Mouse (Mus musculus) adrenal gland, postnatal 25 days (tissue): ENCODE measurements around the gene Rtkn. TPM values are rescaled to one million over a fixed set of nuclear protein-coding genes. Genes with fewer than 3 reads are reported as not detected.

Experiments
- DNase-seq: peaks from one replicate; pipeline ENCODE4 v3.0.0; 2021; ENCODE audit warnings: mixed read lengths
- long read RNA-seq: library from polyadenylated mRNA; stranded (forward); transcript quantifications from one replicate; pipeline ENCODE4 v2.0.0, GENCODE M21; 2021
- total RNA-seq: library from RNA; stranded (reverse); gene quantifications from 2 replicates; pipeline ENCODE4 v1.2.3, GENCODE M21; 2021

Gene Rtkn
- total RNA-seq, result 17.6 and 22.6 TPM in 2 replicates
- long read RNA-seq, partial matches to known transcripts, result 2 of 19 reads
- long read RNA-seq, other reads (novel, unspliced or antisense), result 11 of 19 reads

DNA sequence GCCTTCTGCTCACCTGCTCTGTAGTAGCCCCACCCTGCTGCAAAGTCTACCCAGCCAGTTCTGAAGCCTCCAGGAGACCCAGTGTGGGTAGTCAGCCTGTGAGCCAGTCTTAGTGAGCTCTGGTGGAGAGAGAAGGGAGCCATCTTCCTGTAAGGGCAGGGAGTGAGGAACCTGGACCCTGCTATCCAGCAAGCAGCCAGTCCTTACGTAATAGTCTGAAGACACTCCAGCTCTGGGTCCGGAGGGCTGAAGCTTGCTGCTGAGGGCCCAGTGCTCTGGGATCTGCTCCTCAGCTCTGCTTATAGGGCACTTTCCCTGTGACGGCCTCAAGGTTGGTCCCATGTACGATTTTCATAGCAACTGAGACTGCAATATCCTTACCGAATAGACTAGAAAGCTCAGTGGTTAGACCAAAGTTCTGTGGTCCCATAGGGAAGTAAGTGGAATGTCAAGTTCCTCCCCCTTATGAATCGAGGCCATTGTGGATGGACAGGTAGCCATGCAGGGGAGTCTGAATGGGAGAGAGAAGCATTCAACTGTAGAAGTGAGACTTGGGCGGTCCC is at the start of gene Rtkn:
Rtkn (plus strand) TSS at position 513 of the 563 bp plus-strand sequence.
- no peak for DNase-seq

DNA sequence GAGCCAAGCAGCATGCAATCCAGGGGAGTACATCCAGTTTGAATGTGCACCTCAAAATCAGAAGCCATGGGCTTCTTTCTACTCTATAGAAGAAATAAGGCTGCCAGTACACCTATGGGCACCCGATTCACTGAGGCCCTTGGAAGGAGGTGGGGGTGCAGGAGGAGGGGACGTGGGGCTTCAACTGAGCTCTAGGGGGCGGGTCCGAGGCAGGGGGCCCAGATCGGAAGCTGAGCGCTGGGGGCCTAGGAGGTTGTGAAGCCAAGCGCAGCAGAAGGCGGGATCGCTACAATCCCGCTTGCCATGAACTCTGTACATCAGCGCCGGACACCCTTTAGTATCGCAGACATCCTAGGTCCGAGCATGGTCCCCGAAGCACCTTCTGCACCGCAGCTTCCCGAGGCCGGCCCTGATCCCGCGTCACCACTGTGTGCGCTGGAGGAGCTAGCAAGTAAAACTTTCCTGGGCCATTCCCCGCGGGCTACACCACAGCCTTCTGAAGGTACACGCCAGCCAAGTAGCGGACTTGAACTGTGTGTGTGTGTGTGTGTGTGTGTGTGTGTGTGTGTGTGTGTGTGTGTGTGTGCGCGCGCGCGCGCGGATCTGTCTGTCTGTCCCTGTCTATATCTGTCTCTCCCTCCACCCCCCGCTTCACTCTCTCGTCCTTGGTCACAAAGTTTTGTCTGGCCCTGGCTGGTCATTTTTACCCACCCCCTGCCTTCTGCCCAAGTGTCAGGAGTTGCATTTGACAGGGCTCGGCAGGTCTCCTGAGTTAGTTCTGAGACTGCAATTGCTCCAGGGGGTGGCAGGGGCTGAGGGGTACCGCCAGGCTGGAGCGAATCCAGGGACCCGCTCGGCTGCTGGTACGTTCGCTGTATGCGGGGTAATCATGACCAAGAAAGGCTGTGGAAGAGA is 48.9 kb upstream of the Rtkn start, which contains the start of gene Lbx2:
Lbx2 (plus strand) TSS at position 247 of the 915 bp plus-strand sequence.
- peak; percentile 49 for DNase-seq

GRCm38 (mm10) chr6:83087205-83087925 is 47.9 kb upstream of the Rtkn start:
- DNase-seq, result peak; percentile 63

DNA sequence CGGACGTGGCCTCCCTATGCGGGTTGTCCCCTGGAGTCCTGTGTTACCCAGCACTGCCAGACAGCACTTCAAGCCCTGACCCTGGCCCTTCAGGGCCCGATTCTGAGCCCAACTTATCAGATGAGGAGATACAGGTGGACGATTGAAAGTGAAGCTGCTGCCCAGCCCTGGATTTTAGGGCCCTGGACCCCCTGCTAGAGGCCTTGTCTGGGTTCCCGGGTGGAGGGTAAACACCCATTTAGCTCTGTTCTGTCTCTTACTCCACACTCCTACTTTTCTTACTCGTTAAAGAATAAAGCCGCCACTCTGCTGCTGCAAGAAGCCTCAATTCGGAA is 47.4 kb upstream of the Rtkn start:
- no peak for DNase-seq

DNA sequence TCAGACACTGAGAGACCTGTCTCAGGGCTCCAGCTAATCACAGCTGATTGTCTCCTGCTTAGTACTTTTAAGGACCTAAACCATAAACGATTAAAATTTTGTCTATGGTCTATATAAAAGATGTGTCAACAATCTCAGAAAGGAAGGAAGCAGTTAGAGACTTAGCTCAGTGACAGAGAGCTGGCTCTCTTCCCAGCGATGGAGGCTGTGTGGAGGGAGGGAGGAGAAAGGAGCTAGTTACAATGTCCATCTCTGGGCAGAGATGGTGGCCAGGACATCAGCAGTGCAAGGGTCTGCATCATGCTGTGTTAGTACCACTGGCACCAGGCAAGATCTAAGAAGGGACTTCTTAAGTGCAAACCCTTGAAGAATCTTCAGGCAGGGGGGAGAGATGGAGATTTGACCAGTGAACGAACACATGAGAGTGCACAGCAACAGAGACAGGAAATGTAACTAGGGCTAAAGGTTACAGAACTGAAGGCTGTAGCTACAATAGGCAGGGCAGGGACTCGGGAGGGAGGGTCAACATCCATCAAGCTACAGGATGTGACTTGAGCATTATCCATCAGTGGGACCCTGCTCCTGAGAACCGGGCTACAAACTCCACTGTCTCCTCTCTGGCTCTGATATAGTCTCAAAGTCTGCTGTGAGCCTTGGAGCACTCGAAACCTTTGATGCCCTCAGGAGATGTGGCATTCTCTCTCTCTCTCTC is 42.7 kb upstream of the Rtkn start:
- no peak for DNase-seq

DNA sequence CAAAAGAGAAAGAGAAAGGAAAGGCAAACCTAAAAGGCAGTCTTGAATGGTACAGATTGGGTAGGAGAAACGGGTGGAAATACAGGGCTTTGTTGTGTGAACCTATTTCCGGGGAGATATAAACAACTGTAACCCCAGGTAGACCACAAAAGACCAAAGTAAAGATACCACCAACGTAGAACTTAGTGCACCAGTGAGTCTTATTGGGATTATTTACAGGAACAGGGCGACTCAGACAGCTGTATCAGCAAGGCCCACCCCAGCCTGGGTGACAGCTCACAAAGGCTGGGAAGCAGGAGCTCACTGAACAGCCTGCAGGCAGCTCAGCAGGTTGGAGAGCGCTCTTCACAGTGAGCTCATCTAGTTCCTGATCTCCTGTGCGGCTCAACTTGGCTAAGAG is 39.3 kb upstream of the Rtkn start:
- no peak for DNase-seq

DNA sequence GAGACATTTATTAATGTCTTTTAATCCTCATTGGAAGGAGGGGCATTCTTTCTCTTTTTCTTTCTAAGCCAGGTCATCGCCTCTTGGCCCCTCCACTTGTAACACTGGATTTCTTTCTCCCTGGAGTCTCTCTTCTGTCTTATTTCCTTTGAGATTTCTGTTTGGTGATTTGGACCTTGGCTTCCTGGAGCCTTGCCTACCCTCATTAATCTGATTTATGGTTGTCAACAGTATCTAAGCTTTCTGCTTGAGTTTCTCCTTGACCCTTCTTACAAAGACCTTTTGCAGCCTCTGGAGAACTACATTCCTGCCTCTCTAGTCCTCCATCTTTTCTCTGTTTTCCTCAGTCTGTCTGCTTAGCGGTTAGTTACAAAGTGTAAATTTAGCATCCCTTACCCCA is 36.9 kb upstream of the Rtkn start:
- DNase-seq, result no peak

- peak; percentile 84 for DNase-seq
Observed at GRCm38 (mm10) chr6:83101316-83101687, 34.0 kb upstream of the Rtkn start, which contains the start of the genes Ccdc142 and Gm42688. Ccdc142 (plus strand) TSS chr6:83101601. Gm42688 (plus strand) TSS chr6:83101617.

- DNase-seq, result peak; percentile 76
Observed at GRCm38 (mm10) chr6:83101688-83102556, 33.3 kb upstream of the Rtkn start.

GRCm38 (mm10) chr6:83103130-83103650 is 32.1 kb upstream of the Rtkn start:
- DNase-seq, result no peak

GRCm38 (mm10) chr6:83104158-83104557 is 31.1 kb upstream of the Rtkn start:
- no peak for DNase-seq

- peak; percentile 86 for DNase-seq
Observed at GRCm38 (mm10) chr6:83107566-83108400, 27.5 kb upstream of the Rtkn start.

GRCm38 (mm10) chr6:83108762-83109668 is 26.2 kb upstream of the Rtkn start, which contains the start of gene Mrpl53:
Mrpl53 (plus strand) TSS chr6:83109040.
- DNase-seq, result peak; percentile 84

- no peak for DNase-seq
Observed at GRCm38 (mm10) chr6:83111510-83112136, 23.6 kb upstream of the Rtkn start.

DNA sequence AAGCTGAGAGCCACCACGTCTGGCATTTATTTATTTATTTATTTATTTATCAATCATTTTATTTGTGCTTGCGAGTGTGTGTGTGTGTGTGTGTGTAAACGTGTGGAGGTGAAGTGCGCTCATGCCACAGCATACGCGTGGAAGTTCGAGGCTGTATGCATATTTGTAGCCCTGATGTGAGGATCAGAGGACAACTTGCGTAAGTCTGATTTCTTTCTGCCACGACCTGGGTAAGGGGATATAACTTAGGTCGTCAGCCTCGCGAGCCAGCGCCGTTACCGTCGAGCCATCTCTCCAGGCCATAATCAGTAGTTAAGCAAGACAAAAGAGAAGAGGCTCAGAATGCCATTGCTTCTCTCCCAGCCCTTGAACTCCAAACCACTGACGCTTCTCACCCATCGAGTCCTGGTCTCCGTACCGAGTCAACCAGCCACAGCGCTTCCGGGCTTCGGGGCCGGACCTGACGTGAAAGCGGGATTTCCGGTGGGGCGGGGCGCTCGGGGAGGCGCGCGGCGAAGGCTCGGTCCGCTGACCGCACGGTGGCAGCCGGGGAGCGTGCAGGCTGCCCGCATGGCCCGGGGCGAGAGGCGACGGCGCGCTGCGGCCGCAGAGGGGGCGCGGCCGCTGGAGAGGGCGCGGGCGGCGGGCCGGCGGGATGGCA is 20.1 kb upstream of the Rtkn start, which contains the start of gene Mogs:
Mogs (plus strand) TSS at position 486 of the 661 bp plus-strand sequence.
- DNase-seq, result peak; percentile 97

DNA sequence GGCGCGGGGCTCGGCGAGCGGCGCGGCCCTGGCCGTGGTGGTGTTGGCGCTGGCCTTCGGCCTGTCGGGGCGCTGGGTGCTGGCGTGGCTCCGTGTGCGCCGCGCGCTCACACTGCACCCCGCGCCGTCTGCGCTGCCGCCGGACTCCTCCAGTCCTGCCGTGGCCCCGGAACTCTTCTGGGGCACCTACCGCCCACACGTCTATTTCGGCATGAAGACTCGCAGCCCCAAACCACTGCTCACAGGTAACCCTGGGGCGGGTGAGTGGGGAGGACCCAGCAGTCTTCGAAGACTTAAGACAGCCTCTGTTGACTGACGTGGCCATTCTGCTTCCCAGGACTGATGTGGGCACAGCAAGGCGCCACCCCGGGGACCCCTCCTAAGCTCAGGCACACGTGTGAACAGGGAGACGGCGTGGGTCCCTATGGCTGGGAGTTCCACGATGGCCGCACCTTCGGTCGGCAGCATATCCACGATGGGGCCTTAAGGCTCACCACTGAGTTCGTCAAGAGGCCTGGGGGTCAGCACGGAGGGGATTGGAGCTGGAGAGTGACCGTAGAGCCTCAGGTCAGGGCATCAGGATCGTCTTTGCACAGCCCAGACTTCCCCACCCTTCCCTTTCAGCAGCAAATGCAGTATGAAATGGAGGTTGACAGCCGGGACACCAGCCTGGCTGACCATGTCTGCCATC is 19.4 kb upstream of the Rtkn start:
- DNase-seq, result no peak
